Comparison of ENCODE assay signal across 9 mouse cellular contexts in the genomic region with DNA sequence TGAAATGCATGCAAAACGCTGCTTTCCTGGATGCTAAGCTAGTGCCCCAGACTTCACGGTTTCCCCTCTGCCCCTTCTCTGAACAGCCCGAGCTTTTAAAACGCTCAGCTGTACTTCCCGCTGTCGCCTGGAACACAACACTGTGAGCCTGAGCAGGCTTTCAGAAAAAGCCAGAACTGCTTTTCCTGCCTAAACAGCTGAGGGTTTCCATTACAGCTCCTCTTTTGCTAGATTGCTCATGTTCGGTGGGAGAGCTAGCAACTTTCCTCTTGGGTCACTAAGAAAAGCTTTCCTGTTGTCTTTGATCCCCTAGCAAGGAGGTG. TPM values are rescaled to one million over a fixed set of nuclear protein-coding genes. Genes with fewer than 3 reads are reported as not detected.
A peak's percentile ranks its signal among the peaks of the same experiment; 100 is the strongest.
DNase-seq lines count a peak whose midpoint lies in the region; ATAC-seq and TF ChIP-seq lines count a peak whose summit lies in the region.
"Had no signal": no experiment of that assay in that cellular context is flagged by ENCODE, and none has a peak within 500 bp of the region (broad histone marks: within the 10 kb centered on the region; RNA-seq: fewer than 3 reads in every experiment).

No protein-coding gene starts in this region.

- H3K27ac ChIP-seq in heart, postnatal 0 days (ENCODE audit: low read depth): no peak overlapping the region
- H3K27ac ChIP-seq in hindbrain, embryonic 10.5 days: no peak overlapping the region

- H3K4me1 ChIP-seq in heart, postnatal 0 days (ENCODE audit: control insufficient read depth, insufficient read depth): no peaks in the 10 kb centered on the region
- peaks cover 4% of the 10 kb centered on the region; the same call in 1 of the 2 replicates for H3K4me1 ChIP-seq in hindbrain, embryonic 10.5 days (replicated peaks)

- WGBS in heart, postnatal 0 days: 17% methylated on average over 7 of the region's 7 CpGs
- WGBS in hindbrain, embryonic 10.5 days: 15% methylated on average over 7 of the region's 7 CpGs

- TF ChIP-seq EP300 in heart, postnatal 0 days (IDR thresholded peaks at IDR 0.05; ENCODE audit: low read depth): no peak

- ATAC-seq in heart, postnatal 0 days (ENCODE audit: insufficient read depth, low read depth): no peak

- no peaks in the 10 kb centered on the region for H3K9me3 ChIP-seq in heart, postnatal 0 days (replicated peaks; ENCODE audit: control insufficient read depth, low read length)
- H3K9me3 ChIP-seq in hindbrain, embryonic 10.5 days: no peaks in the 10 kb centered on the region
- H3K9me3 ChIP-seq: G1E had no signal

- peak overlapping the region; percentile 77 for H3K4me2 ChIP-seq in heart, postnatal 0 days (ENCODE audit: low read depth, low read length)

- 0 out of 2 replicates have a peak, but pooled peaks cover 7% of the 10 kb centered on the region for H3K27me3 ChIP-seq in heart, postnatal 0 days (ENCODE audit: control insufficient read depth, insufficient read depth, low read length)
- H3K27me3 ChIP-seq in hindbrain, embryonic 10.5 days (ENCODE audit: insufficient read depth, poor library complexity, severe bottlenecking): peaks cover 58% of the 10 kb centered on the region

- H3K9ac ChIP-seq in heart, postnatal 0 days (replicated peaks; ENCODE audit: low read depth, low read length): no peak overlapping the region

- intact Hi-C loops in heart, postnatal 25 days (cut with DNase I): no loop called here

- no peak for DNase-seq in heart, postnatal 0 days (ENCODE audit: low spot score)
- no peak for DNase-seq in heart, postnatal 25 days (ENCODE audit: low spot score)
- peak; percentile 5 for DNase-seq in embryo, embryonic 10 days (ENCODE audit: low spot score)
- DNase-seq in hindbrain, embryonic 10.5 days (ENCODE audit: low spot score): peak; percentile 5
- peak; percentile 6 for DNase-seq in mesoderm, embryonic 11.5 days (ENCODE audit: low read depth, low spot score)
- DNase-seq in thymus, postnatal 10 days (ENCODE audit: low spot score in 2 of 2): no peak
- DNase-seq in kidney, adult 8-10 months: no peak
- DNase-seq in adrenal gland, postnatal 25 days: no peak

- no peak for TF ChIP-seq CTCF in heart, postnatal 0 days (IDR thresholded peaks at IDR 0.05; ENCODE audit: low read depth)

- H3K4me3 ChIP-seq in heart, postnatal 0 days (ENCODE audit: low read depth, low read length): no peak overlapping the region
- peak overlapping the region; percentile 55 for H3K4me3 ChIP-seq in hindbrain, embryonic 10.5 days

- no peaks in the 10 kb centered on the region for H3K36me3 ChIP-seq in heart, postnatal 0 days (replicated peaks; ENCODE audit: control insufficient read depth, insufficient read depth, low read length)
- no peaks in the 10 kb centered on the region for H3K36me3 ChIP-seq in hindbrain, embryonic 10.5 days
- H3K36me3 ChIP-seq: G1E had no signal

RNA-seq across cellular contexts. Expression of a gene that starts 1.1 kb away (rescaled TPM):
- total RNA-seq in heart, postnatal 0 days (2014; rRNA removed; ENCODE audit: low replicate concordance): 0.15 TPM in 1 of 2 replicates, not detected in the other
- polyA plus RNA-seq in heart, postnatal 0 days (2015; fragmentation: Nextera tagmentation; extraction: Ambion mirVana): 0.04 TPM in 2 replicates
- not detected for total RNA-seq in heart, postnatal 25 days (2021)
- polyA plus RNA-seq in hindbrain, embryonic 10.5 days (2016; fragmentation: Nextera tagmentation; extraction: Ambion mirVana): 0.05 and 0.25 TPM in 2 replicates
- total RNA-seq in adrenal gland, postnatal 25 days (2021): 2.4 and 3.4 TPM in 2 replicates
- total RNA-seq: G1E had no signal
- polyA plus RNA-seq: G1E had no signal

RNA-seq across cellular contexts. Expression of a gene that starts 1.8 kb away (rescaled TPM):
- total RNA-seq in heart, postnatal 0 days (2014; rRNA removed; ENCODE audit: low replicate concordance): 0.11 TPM in 1 of 2 replicates, not detected in the other
- not detected in 2 replicates for polyA plus RNA-seq in heart, postnatal 0 days (2015; fragmentation: Nextera tagmentation; extraction: Ambion mirVana)
- not detected for total RNA-seq in heart, postnatal 25 days (2021)
- polyA plus RNA-seq in hindbrain, embryonic 10.5 days (2016; fragmentation: Nextera tagmentation; extraction: Ambion mirVana): 0.10 and 0.18 TPM in 2 replicates
- 1.4 and 2.6 TPM in 2 replicates for total RNA-seq in adrenal gland, postnatal 25 days (2021)
- total RNA-seq: G1E had no signal
- polyA plus RNA-seq: G1E had no signal

Comparison
In these comparisons a context has a peak if more than half of its experiments do, and no peak if none do; other contexts are left out.
1. DNase-seq: peak in embryo, embryonic 10 days (single experiment), hindbrain, embryonic 10.5 days (single experiment) and mesoderm, embryonic 11.5 days (single experiment); none in heart, postnatal 0 days (single experiment), heart, postnatal 25 days (single experiment), thymus, postnatal 10 days (0 of 2), kidney, adult 8-10 months (0 of 2) and adrenal gland, postnatal 25 days (single experiment).